Mouse (Mus musculus) hindbrain, embryonic 10.5 days (tissue): ENCODE measurements at regions not wholly inside any gene's neighbourhood (a gene's known extent, or its start where the extent isn't known, plus 50 kb on each side); places are given as distances from the start of the nearest gene placed in this dataset.

Source experiments
- DNase-seq: peaks from one replicate; pipeline ENCODE4 v3.0.0-alpha.2; 2017; ENCODE audit warnings: low spot score
- H3K27ac ChIP-seq: fragments of 300-500 bp; sonication (generic); 2 replicates; pipeline ENCODE4 v1.5.1; 2016; ENCODE audit warnings: mild to moderate bottlenecking, moderate library complexity
- H3K27me3 ChIP-seq: fragments of 300-500 bp; sonication (generic); 2 replicates; pipeline ENCODE4 v1.6.1; 2016; ENCODE audit warnings: mild to moderate bottlenecking; ENCODE audit not compliant: poor library complexity, insufficient read depth, severe bottlenecking
- H3K36me3 ChIP-seq: fragments of 300-500 bp; sonication (generic); 2 replicates; pipeline ENCODE4 v1.6.1; 2016; ENCODE audit warnings: mild to moderate bottlenecking, moderate library complexity
- H3K4me1 ChIP-seq: fragments of 300-500 bp; sonication (generic); replicated peaks from 2 replicates; pipeline ENCODE4 v1.6.1; 2016; ENCODE audit warnings: mild to moderate bottlenecking
- H3K4me3 ChIP-seq: fragments of 300-500 bp; sonication (generic); 2 replicates; pipeline ENCODE4 v1.5.1; 2016; ENCODE audit warnings: mild to moderate bottlenecking, moderate library complexity
- H3K9me3 ChIP-seq: fragments of 300-500 bp; sonication (generic); 2 replicates; pipeline ENCODE4 v1.6.1; 2016; ENCODE audit warnings: mild to moderate bottlenecking, moderate library complexity
- WGBS: fragments of 180-500 bp; shearing (Covaris S2); methylation state at CpG from one replicate; pipeline ENCODE4 v1.1.7; 2016; 5-methylcytosine and 5-hydroxymethylcytosine counted together

- Histone ChIP-seq H3K27ac (no peak overlapping the region), H3K4me3 (no peak overlapping the region), H3K9me3 (no peaks in the 10 kb centered on the region), H3K4me1 (no peaks in the 10 kb centered on the region), H3K36me3 (no peaks in the 10 kb centered on the region), H3K27me3 (no peaks in the 10 kb centered on the region)
- no peak for DNase-seq
- 91% methylated on average over 7 of the region's 7 CpGs for WGBS
These were observed 111.2 kb upstream of the Htr2a start for GRCm38 (mm10) chr14:74529368-74529951.

- H3K27ac ChIP-seq: no peak overlapping the region
- H3K9me3 ChIP-seq: no peaks in the 10 kb centered on the region
- 96% methylated on average over 2 of the region's 2 CpGs for WGBS
- no peaks in the 10 kb centered on the region for H3K36me3 ChIP-seq
- no peak for DNase-seq
- no peak overlapping the region for H3K4me3 ChIP-seq
- no peaks in the 10 kb centered on the region for H3K4me1 ChIP-seq
- H3K27me3 ChIP-seq: no peaks in the 10 kb centered on the region
These were observed 102.5 kb upstream of the Htr2a start for GRCm38 (mm10) chr14:74538187-74538586.

GRCm38 (mm10) chr14:74544028-74544427, 96.6 kb upstream of the Htr2a start:
- no peaks in the 10 kb centered on the region for H3K4me1 ChIP-seq
- WGBS: 83% methylated on average over 3 of the region's 3 CpGs
- H3K27ac ChIP-seq: no peak overlapping the region
- H3K36me3 ChIP-seq: no peaks in the 10 kb centered on the region
- H3K27me3 ChIP-seq: no peaks in the 10 kb centered on the region
- H3K9me3 ChIP-seq: no peaks in the 10 kb centered on the region
- H3K4me3 ChIP-seq: no peak overlapping the region
- no peak for DNase-seq

GRCm38 (mm10) chr14:74551091-74551490, 89.5 kb upstream of the Htr2a start:
- no peak overlapping the region for H3K4me3 ChIP-seq
- H3K27ac ChIP-seq: no peak overlapping the region
- H3K36me3 ChIP-seq: no peaks in the 10 kb centered on the region
- H3K27me3 ChIP-seq: no peaks in the 10 kb centered on the region
- no peaks in the 10 kb centered on the region for H3K9me3 ChIP-seq
- no peaks in the 10 kb centered on the region for H3K4me1 ChIP-seq
- 88% methylated on average over 2 of the region's 2 CpGs for WGBS
- no peak for DNase-seq

GRCm38 (mm10) chr14:74553636-74554035, 87.0 kb upstream of the Htr2a start:
- H3K9me3 ChIP-seq: no peaks in the 10 kb centered on the region
- no peaks in the 10 kb centered on the region for H3K36me3 ChIP-seq
- WGBS: 88% methylated on average over 1 of the region's 1 CpGs
- no peak overlapping the region for H3K4me3 ChIP-seq
- H3K4me1 ChIP-seq: no peaks in the 10 kb centered on the region
- DNase-seq: no peak
- H3K27ac ChIP-seq: no peak overlapping the region
- no peaks in the 10 kb centered on the region for H3K27me3 ChIP-seq

GRCm38 (mm10) chr14:74558359-74558758, 82.3 kb upstream of the Htr2a start:
- Histone ChIP-seq H3K4me3 (no peak overlapping the region), H3K27ac (no peak overlapping the region), H3K9me3 (no peaks in the 10 kb centered on the region), H3K4me1 (no peaks in the 10 kb centered on the region), H3K36me3 (no peaks in the 10 kb centered on the region), H3K27me3 (no peaks in the 10 kb centered on the region)
- no peak for DNase-seq
- WGBS: 75% methylated on average over 5 of the region's 5 CpGs
